Mouse (Mus musculus): ENCODE data around the gene Grb7.

The Grb7 gene

GRCm38 (mm10) chr11:98445238-98445637 is 956 bp upstream of the Grb7 start:
- DNase-seq (ENCODE audit: low read depth, low spot score) = no peak

GRCm38 (mm10) chr11:98445679-98446078 is 515 bp upstream of the Grb7 start:
- no peak for DNase-seq (ENCODE audit: low read depth, low spot score)

- DNase-seq (ENCODE audit: low read depth, low spot score) = no peak
Measured at GRCm38 (mm10) chr11:98446562-98447474, 624 bp downstream of the Grb7 start.

- DNase-seq (ENCODE audit: low read depth, low spot score) = no peak
Measured at GRCm38 (mm10) chr11:98447475-98447834, 1.3 kb downstream of the Grb7 start.

GRCm38 (mm10) chr11:98448191-98448790 is 2.1 kb downstream of the Grb7 start:
- DNase-seq (ENCODE audit: low read depth, low spot score) = no peak

GRCm38 (mm10) chr11:98449419-98449818 is 3.2 kb downstream of the Grb7 start:
- no peak for DNase-seq (ENCODE audit: low read depth, low spot score)

DNA sequence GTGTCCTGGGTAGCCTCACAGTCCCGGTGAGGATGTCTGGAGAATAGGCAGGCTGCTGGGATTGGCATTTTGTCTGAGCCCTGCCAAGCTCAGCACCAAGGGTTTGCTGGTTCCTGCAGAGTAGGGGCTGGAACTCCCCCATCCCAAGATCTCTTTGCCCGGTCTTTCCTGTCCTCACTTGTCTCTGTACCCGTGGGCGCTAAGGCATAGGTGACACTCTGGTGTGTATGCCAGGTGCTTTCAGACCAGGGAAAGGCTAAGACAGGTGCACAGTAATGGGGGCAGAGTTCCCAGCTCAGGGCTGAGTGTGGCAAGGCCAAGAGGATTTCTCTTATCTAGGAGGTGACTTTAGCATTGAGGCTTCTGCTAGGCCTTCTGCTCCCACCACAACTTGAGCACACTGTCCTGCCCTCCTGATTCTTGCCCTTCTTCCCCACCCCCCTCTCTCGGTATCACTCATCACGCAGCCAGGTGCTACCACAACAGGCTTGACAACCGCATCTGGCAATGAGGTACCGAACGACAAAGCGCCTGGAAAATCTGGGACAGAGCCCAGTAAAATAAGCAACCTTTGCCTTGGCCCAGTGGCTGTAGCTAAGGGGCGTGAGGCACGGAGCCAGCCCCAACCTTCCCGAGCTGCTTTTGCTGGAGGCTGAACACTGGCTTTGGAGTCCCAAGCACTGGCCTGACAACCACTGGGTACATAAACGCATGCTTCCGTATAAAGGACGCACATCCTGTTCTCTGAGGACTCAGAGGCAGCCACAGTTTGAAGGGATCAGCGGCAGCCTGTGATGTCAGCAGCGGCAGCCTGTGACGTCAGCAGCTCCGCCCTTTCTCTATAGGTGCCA is 4.0 kb downstream of the Grb7 start:
- no peak for DNase-seq (ENCODE audit: low read depth, low spot score)

DNA sequence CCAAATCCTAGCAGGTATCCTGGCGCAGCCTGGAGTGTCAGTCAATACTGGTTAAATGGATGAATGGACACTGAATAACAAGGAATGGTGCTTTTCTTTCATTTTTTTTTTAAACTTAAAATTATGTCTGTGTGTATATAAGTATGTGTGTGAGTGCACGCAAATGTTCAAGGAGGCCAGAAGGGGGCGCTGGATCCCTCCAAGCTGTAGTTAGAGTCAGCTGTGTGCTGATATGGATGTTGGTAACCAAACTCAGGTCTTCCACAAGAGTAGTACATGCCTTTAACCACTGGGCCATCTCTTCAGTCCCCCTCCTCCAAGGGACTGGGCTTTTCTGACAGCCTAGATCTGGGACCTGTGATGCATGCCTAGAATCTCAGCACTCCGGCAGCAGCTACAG is 9.3 kb downstream of the Grb7 start:
- no peak for DNase-seq (ENCODE audit: low read depth, low spot score)

GRCm38 (mm10) chr11:98456545-98456944 is 10.4 kb downstream of the Grb7 start:
- DNase-seq (ENCODE audit: low read depth, low spot score) = no peak

- no peak for DNase-seq (ENCODE audit: low read depth, low spot score)
Measured at GRCm38 (mm10) chr11:98456945-98457344, 10.8 kb downstream of the Grb7 start.

DNA sequence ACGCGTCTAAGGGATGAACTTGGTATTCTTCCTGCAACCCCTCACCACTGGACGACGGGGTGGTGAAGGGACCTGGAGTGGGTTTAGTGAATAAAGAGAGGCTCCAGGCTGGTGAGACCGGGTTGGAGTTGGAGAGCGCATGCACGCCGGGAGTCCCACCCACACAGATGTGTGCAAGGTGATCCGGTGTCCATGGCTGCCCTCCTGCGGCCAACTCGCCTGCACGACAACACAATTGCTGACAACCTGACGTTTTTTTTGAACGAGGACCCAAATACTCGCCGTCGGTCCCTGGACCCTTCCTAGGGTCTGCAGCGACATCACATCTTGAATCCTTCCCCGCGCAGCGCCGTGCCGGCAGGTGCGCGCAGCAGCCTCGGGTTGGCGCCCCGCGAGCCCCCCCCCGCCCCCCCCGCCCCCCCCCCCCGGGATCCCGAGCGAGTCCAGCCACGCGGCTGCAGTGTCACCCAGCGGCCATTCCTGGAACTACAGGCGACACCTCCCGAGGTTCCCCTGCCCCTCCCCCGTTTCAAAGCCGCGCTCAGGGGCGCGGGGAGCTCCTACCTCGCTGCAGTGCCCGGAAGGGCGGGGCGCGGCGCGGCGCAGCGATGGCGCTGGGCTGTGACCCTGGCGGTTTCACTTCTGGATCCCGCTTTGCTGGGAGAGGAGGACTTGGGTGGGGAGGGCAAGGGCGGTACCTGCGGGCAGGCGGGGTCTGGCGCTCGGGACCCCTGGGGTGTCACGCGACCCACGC is 11.3 kb downstream of the Grb7 start:
- peak; percentile 90 for DNase-seq (ENCODE audit: low read depth, low spot score)

- no peak for DNase-seq (ENCODE audit: low read depth, low spot score)
Measured at GRCm38 (mm10) chr11:98458121-98458990, 12.2 kb downstream of the Grb7 start.

DNA sequence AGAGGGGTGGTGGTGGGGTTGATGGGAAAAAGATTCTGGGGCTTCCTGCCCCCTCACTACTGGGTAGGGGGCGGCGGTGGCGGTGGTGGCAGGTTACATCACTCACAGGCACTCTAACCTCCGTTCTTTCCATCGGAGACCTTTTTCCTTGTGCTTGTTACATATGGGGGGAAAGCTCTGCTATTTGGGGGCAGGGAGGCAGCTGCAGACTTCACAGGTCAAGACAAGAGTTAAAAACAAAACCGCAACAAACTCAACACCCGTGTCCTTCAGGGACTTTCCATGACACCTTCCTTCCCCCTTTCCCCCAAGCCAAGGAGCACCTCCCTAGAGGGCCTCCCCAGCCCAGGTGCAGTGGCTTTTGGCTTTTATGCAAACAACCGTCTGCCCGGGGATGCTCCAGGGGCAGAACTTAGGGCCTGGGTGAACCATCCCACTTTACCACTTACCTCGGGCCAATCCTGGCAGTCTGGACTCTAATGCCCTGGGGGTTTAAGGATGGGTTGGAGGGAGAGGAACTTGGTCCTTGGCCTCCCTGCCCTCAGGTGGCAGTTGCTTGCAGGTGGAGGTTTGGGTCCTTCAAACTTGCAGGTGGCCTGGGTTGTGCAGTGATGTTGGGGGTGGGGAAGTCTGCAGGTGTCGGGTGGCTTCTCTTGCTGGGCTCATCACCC is 13.0 kb downstream of the Grb7 start:
- no peak for DNase-seq (ENCODE audit: low read depth, low spot score)

GRCm38 (mm10) chr11:98459860-98460259 is 13.7 kb downstream of the Grb7 start:
- DNase-seq (ENCODE audit: low read depth, low spot score) = no peak

- no peak for DNase-seq (ENCODE audit: low read depth, low spot score)
Measured at GRCm38 (mm10) chr11:98461109-98461720, 15.0 kb downstream of the Grb7 start.

GRCm38 (mm10) chr11:98462255-98462654 is 16.1 kb downstream of the Grb7 start:
- DNase-seq (ENCODE audit: low read depth, low spot score) = no peak

DNA sequence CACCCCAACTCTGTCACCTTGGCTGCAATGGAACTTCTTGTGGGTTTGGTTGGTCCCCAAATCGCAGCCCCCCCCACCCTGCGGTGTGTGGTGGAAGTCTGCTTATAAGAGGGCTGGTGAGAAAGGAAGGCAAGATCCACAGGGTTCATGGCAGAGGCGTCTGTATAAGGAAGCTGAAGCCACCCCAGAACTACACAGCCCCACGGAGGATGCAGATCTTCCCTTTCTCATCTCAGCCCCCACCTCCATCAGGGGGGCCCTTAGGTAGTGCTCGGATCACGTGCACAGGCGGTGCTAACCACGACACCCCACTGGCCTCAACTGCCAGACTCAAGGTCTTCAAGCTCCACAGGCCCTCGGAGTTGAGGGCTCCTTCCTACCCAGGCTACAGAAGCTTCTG is 17.7 kb downstream of the Grb7 start:
- DNase-seq (ENCODE audit: low read depth, low spot score) = no peak

DNA sequence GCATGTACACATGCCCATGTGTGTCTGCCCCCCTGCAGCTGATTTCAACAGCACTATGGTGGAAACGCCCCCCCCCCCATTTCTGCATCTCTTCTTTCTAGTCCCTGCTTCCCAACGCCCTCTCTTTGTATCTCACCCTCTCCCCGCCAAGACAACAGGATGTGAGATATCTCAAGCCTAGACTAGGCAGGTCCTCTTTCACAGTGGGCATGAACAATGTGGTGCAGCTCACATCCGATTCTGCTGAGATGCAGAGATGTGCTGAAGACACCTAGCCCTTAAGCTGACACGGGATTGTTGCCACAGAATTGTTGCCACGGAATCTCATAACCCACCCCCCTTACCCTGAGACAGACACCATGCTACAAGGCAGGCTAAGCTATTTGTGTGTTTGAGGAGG is 18.3 kb downstream of the Grb7 start:
- no peak for DNase-seq (ENCODE audit: low read depth, low spot score)
